Mouse (Mus musculus) heart, adult 2 months (tissue): ENCODE data around the gene Dscaml1.

Experiments
- CTCF ChIP-seq: fragments of 200-600 bp; IDR thresholded peaks from 2 replicates; pipeline ENCODE4 v1.8.1; 2022; ENCODE audit warnings: antibody characterized with exemption, mild to moderate bottlenecking, moderate library complexity
- POLR2A ChIP-seq: fragments of 200-500 bp; IDR thresholded peaks from 2 replicates; pipeline ENCODE4 v1.6.1; 2011; ENCODE audit warnings: mild to moderate bottlenecking, low read depth, low read length, control low read depth; ENCODE audit not compliant: insufficient read depth

- TF ChIP-seq CTCF (no peak), POLR2A (no peak)
Measured at GRCm38 (mm10) chr9:45677236-45677781, 250.9 kb downstream of the Dscaml1 start.
